Mouse (Mus musculus) embryonic facial prominence, embryonic 10.5 days (tissue): ENCODE results near the gene Lin7a. TPM values are rescaled to one million over a fixed set of nuclear protein-coding genes. Genes with fewer than 3 reads are reported as not detected.
A peak's percentile ranks its signal among the peaks of the same experiment; 100 is the strongest.

ENCODE experiments used
- DNase-seq: peaks from one replicate; pipeline ENCODE4 v3.0.0-alpha.2; 2017; ENCODE audit warnings: low spot score
- H3K27ac ChIP-seq: fragments of 300-500 bp; sonication (generic); replicated peaks from 2 replicates; pipeline ENCODE4 v1.5.1; 2016; ENCODE audit warnings: mild to moderate bottlenecking
- H3K27me3 ChIP-seq: fragments of 300-500 bp; sonication (generic); replicated peaks from 2 replicates; pipeline ENCODE4 v1.6.1; 2016; ENCODE audit warnings: low read depth, mild to moderate bottlenecking; ENCODE audit not compliant: poor library complexity, severe bottlenecking
- H3K36me3 ChIP-seq: fragments of 300-500 bp; sonication (generic); replicated peaks from 2 replicates; pipeline ENCODE4 v1.6.1; 2016; ENCODE audit warnings: mild to moderate bottlenecking, moderate library complexity
- H3K4me1 ChIP-seq: fragments of 300-500 bp; sonication (generic); 2 replicates; pipeline ENCODE4 v1.6.1; 2016
- H3K4me3 ChIP-seq: fragments of 300-500 bp; sonication (generic); 2 replicates; pipeline ENCODE4 v1.5.1; 2016; ENCODE audit warnings: mild to moderate bottlenecking, moderate library complexity
- H3K9me3 ChIP-seq: fragments of 300-500 bp; sonication (generic); 2 replicates; pipeline ENCODE4 v1.6.1; 2016; ENCODE audit warnings: mild to moderate bottlenecking
- WGBS: fragments of 180-500 bp; shearing (Covaris S2); methylation state at CpG from one replicate; pipeline ENCODE4 v1.1.7; 2016; 5-methylcytosine and 5-hydroxymethylcytosine counted together
- polyA plus RNA-seq: library from polyadenylated mRNA; unstranded; fragments of >200 nt; fragmentation: Nextera tagmentation; extraction: Ambion mirVana; gene quantifications from 2 replicates; pipeline ENCODE4 v1.2.1, GENCODE M21; 2016

Gene Lin7a
- 1.4 and 2.0 TPM in 2 replicates for polyA plus RNA-seq

DNA sequence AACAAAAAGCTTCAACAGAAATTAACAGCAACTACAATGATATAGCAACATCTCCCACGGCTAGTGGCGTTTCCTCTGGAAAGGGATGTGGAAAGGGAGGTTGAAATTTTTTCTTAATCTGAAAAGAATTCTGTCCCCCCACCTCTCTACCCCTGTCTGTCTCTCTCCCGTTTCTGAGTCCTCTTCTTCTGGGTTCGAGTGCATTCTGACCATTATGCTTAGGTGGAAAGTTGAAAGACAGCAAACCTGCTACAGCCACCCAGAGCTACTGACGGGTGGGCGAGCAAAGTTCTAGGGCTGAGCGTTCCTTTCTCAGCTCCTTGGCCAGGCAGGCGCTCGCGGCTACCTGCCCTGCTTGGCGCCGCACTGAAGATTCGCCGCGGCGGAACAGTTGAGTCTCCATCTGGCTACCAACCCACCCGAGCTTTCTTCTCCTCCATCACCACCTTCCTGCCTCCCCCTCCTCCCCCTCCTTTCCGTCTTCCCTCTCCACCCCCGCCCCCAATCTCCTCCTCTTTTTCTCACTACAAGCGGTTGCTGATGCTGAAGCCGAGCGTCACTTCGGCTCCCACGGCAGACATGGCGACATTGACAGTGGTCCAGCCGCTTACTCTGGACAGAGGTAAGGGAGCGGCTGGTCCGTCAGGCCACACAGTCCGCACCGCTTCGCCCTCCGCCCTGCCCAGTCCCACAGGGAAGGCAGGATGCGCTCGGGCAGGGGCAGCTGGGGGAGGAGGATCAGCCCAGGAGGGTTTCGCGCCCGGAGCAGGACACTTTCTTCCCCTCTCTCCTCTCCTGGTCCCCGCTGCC lies at the start of gene Lin7a:
Lin7a (plus strand) TSS at position 366 of the 810 bp plus-strand sequence.
- Histone ChIP-seq H3K4me1 (peaks cover 13% of the 10 kb centered on the region; the same call in 1 of the 2 replicates), H3K9me3 (no peaks in the 10 kb centered on the region), H3K27ac (peak within 1 kb of the TSS; percentile 76), H3K27me3 (peaks cover 51% of the 10 kb centered on the region), H3K4me3 (peak within 1 kb of the TSS; percentile 79), H3K36me3 (no peaks in the 10 kb centered on the region)
- 2% methylated on average over 38 of the region's 38 CpGs for WGBS
- peak; percentile 67 for DNase-seq

- Histone ChIP-seq H3K9me3 (no peaks in the 10 kb centered on the region), H3K4me1 (no peaks in the 10 kb centered on the region), H3K27ac (no peak overlapping the region), H3K4me3 (no peak overlapping the region), H3K36me3 (no peaks in the 10 kb centered on the region), H3K27me3 (no peaks in the 10 kb centered on the region)
- WGBS, result 91% methylated on average over 2 of the region's 2 CpGs
- no peak for DNase-seq
These were observed 49.8 kb upstream of the Lin7a start for GRCm38 (mm10) chr10:107221726-107222125.

- no peak overlapping the region for H3K4me3 ChIP-seq
- H3K4me1 ChIP-seq, result no peaks in the 10 kb centered on the region
- no peak overlapping the region for H3K27ac ChIP-seq
- WGBS, result 89% methylated on average over 8 of the region's 8 CpGs
- no peaks in the 10 kb centered on the region for H3K27me3 ChIP-seq
- no peak for DNase-seq
- no peaks in the 10 kb centered on the region for H3K9me3 ChIP-seq
- H3K36me3 ChIP-seq, result no peaks in the 10 kb centered on the region
These were observed 48.9 kb upstream of the Lin7a start for GRCm38 (mm10) chr10:107222406-107223185.

GRCm38 (mm10) chr10:107223186-107223440 lies 48.4 kb upstream of the Lin7a start:
- DNase-seq, result no peak
- Histone ChIP-seq H3K9me3 (no peaks in the 10 kb centered on the region), H3K4me3 (no peak overlapping the region), H3K27ac (no peak overlapping the region), H3K27me3 (no peaks in the 10 kb centered on the region), H3K36me3 (no peaks in the 10 kb centered on the region), H3K4me1 (no peaks in the 10 kb centered on the region)
- 87% methylated on average over 3 of the region's 3 CpGs for WGBS

DNA sequence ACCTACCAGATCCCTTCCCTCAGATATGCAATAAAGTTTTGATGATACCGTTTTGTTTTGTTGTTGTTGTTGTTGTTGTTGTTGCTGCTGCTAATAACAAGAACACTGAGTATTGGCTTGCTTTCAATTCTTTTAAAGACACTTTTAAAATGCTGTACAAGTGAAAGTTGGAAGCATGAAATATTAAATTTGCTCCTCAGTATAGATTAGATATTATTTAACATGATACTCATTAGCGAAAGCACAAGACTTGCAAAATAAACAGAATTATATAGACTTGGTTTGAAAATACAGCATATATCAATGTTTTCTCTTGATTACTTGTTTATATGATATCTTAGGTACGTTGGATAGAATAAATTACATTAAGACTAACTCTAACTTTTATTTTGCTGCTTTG lies 47.7 kb upstream of the Lin7a start:
- 86% methylated on average over 3 of the region's 3 CpGs for WGBS
- no peaks in the 10 kb centered on the region for H3K9me3 ChIP-seq
- DNase-seq, result no peak
- H3K27me3 ChIP-seq, result no peaks in the 10 kb centered on the region
- no peaks in the 10 kb centered on the region for H3K4me1 ChIP-seq
- no peak overlapping the region for H3K27ac ChIP-seq
- no peak overlapping the region for H3K4me3 ChIP-seq
- no peaks in the 10 kb centered on the region for H3K36me3 ChIP-seq

DNA sequence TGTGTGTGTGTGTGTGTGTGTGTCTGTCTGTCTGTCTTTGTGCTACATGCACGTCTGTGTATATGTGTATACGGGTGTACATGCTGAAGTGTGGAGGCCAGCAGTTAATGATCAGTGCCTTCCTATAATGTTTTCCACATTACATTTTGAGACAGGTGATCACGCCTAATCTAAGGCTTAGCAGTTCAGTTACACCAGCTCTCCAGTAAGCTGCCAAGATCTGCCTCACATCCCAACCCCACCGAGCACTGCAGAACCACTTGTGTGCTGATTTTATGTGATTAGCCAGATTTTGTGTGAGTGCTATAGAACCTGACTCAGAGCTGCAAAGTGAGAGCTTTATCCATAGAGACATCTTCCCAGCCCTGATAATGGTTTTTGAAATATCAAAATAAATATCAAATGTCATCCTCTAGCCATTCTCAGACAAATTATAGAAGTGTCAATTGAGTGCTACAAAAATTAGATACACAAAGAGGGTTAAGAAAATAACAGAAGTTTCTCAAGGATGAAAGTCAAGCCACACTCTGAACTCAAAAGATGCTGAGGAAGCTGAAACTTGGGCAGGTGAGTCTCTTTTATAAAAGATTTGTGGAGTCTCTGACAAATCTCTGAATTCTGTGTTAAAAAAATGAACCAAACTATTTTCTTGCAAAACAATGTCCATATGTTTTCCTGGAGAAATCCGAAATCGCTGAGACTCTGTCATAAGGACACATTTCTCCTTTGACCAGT lies 46.7 kb upstream of the Lin7a start:
- WGBS, result 89% methylated on average over 6 of the region's 6 CpGs

GRCm38 (mm10) chr10:107225331-107225835 lies 46.1 kb upstream of the Lin7a start:
- H3K4me3 ChIP-seq, result no peak overlapping the region
- no peaks in the 10 kb centered on the region for H3K36me3 ChIP-seq
- no peak for DNase-seq
- H3K27me3 ChIP-seq, result no peaks in the 10 kb centered on the region
- H3K9me3 ChIP-seq, result no peaks in the 10 kb centered on the region
- no peaks in the 10 kb centered on the region for H3K4me1 ChIP-seq
- WGBS, result 81% methylated on average over 4 of the region's 4 CpGs
- no peak overlapping the region for H3K27ac ChIP-seq

More for the DNA sequence above, 46.7 kb upstream of the Lin7a start:
- no peak overlapping the region for H3K4me3 ChIP-seq
- DNase-seq, result no peak
- H3K9me3 ChIP-seq, result no peaks in the 10 kb centered on the region
- no peak overlapping the region for H3K27ac ChIP-seq
- no peaks in the 10 kb centered on the region for H3K36me3 ChIP-seq
- H3K27me3 ChIP-seq, result no peaks in the 10 kb centered on the region
- H3K4me1 ChIP-seq, result no peaks in the 10 kb centered on the region

DNA sequence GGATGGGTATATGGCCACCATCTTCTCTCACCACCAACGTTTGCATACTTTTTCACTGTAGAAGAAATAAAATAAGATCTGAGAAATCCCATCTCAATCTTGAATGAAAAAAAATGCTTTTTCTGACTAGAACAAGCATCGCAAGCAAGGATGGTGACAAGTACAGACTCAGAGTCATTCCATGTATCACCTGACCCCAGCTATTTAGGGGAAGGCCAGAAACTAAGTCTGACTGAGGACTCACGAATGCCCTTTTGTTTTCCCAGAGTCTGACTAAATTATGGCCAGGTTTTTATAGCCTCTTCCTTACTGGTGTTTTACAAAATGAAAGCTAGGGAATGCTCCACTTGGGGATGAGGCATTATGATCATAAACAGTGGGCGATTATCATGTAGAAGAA lies 45.6 kb upstream of the Lin7a start:
- Histone ChIP-seq H3K4me3 (no peak overlapping the region), H3K27ac (no peak overlapping the region), H3K27me3 (no peaks in the 10 kb centered on the region), H3K4me1 (no peaks in the 10 kb centered on the region), H3K36me3 (no peaks in the 10 kb centered on the region), H3K9me3 (no peaks in the 10 kb centered on the region)
- no peak for DNase-seq
- WGBS, result 84% methylated on average over 4 of the region's 4 CpGs

DNA sequence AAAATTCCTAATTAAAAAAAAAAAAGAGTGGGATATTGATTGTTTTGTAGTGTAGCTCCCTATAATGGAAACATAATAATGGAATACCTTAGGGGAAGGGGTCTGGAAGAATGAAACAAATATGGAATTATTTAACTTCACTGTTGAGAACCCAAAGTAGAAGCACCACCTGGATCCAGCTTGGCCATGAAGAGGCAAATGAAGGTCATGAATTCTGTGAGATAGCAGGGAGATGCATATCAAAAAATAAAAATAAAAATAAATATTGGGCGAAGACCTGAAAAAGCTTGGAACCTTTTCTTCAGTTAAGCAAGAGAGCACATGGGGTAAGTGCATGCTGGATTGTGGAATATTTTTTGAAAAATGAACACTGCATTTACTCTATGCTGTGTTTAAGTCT lies 43.6 kb upstream of the Lin7a start:
- Histone ChIP-seq H3K9me3 (no peaks in the 10 kb centered on the region), H3K27ac (no peak overlapping the region), H3K4me3 (no peak overlapping the region), H3K27me3 (no peaks in the 10 kb centered on the region), H3K36me3 (no peaks in the 10 kb centered on the region), H3K4me1 (no peaks in the 10 kb centered on the region)
- WGBS, result 91% methylated on average over 1 of the region's 1 CpGs
- no peak for DNase-seq

- no peaks in the 10 kb centered on the region for H3K4me1 ChIP-seq
- WGBS, result 89% methylated on average over 5 of the region's 5 CpGs
- H3K4me3 ChIP-seq, result no peak overlapping the region
- no peak overlapping the region for H3K27ac ChIP-seq
- no peaks in the 10 kb centered on the region for H3K9me3 ChIP-seq
- no peaks in the 10 kb centered on the region for H3K27me3 ChIP-seq
- H3K36me3 ChIP-seq, result no peaks in the 10 kb centered on the region
- DNase-seq, result no peak
These were observed 42.7 kb upstream of the Lin7a start for GRCm38 (mm10) chr10:107228776-107229175.

- no peak for DNase-seq
- WGBS, result 74% methylated on average over 3 of the region's 3 CpGs
- Histone ChIP-seq H3K4me1 (no peaks in the 10 kb centered on the region), H3K4me3 (no peak overlapping the region), H3K9me3 (no peaks in the 10 kb centered on the region), H3K27me3 (no peaks in the 10 kb centered on the region), H3K27ac (no peak overlapping the region), H3K36me3 (no peaks in the 10 kb centered on the region)
These were observed 42.1 kb upstream of the Lin7a start for GRCm38 (mm10) chr10:107229416-107229815.

DNA sequence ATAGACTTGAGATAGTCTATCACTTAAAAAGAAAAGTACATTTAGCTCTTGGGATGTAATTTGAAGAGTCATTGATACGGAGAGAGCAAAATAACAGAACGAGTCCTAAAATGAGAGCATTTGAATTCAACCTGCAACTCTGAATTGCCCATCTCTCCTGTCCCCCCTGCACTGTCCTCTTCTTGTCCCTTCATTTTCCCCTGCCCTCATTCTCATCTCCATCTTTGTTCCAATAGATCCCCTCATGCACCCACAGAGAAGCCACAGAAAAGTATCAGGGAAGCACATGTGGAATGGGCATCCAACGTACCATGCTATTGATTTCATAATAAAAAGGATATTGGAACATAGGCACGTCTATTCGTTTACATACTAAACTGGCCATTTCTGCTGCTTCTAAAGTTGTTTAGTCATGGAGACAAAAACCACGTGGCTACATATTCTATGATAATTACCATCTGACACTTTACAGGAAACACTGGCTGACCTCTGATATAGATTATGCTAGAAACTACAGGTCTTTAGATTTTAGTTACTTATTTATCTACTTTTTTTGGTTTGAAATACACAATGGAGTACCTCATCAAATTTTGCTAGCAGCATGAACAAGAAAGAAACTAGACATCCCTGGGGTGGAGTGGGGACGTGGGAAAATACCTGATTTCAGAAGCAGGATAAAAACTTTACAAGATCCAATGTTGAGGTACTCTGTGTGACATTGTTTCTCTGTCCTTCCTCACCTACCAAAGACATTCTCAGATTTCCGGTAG lies 41.2 kb upstream of the Lin7a start:
- Histone ChIP-seq H3K9me3 (no peaks in the 10 kb centered on the region), H3K4me3 (no peak overlapping the region), H3K27ac (no peak overlapping the region), H3K4me1 (no peaks in the 10 kb centered on the region), H3K27me3 (no peaks in the 10 kb centered on the region), H3K36me3 (no peaks in the 10 kb centered on the region)
- DNase-seq, result no peak
- 83% methylated on average over 8 of the region's 8 CpGs for WGBS
